Mouse (Mus musculus) layer of hippocampus, postnatal 14 days (tissue): ENCODE measurements around the gene Mbl1. TPM values are rescaled to one million over a fixed set of nuclear protein-coding genes. Genes with fewer than 3 reads are reported as not detected.

Experiments used
- DNase-seq, 2 experiments: peaks; one replicate each; pipeline ENCODE4 v3.0.0; 2021 to 2022; ENCODE audit warnings: low spot score in 2 of 2, mixed read lengths in 1 of 2
- long read RNA-seq, 2 experiments: library from polyadenylated mRNA; stranded (forward); transcript quantifications; one replicate each; pipeline ENCODE4 v2.0.0; 2021
- total RNA-seq, 2 experiments: library from RNA; stranded (reverse); gene quantifications; 2 replicates each; pipeline ENCODE4 v1.2.3; 2021

Gene Mbl1
- total RNA-seq = not detected
- long read RNA-seq, experiment 1 = 0 reads
- long read RNA-seq, experiment 2 = 0 reads

- DNase-seq = no peak
These were observed at the start of gene Mbl1 for GRCm38 (mm10) chr14:41151220-41151898. Mbl1 (plus strand) TSS chr14:41151458.

- no peak for DNase-seq
These were observed 49.0 kb upstream of the Mbl1 start for GRCm38 (mm10) chr14:41102269-41102668.

GRCm38 (mm10) chr14:41104853-41105444 lies 46.3 kb upstream of the Mbl1 start, which contains the start of gene Mat1a:
Mat1a (plus strand) TSS chr14:41105035.
- DNase-seq = no peak

- no peak for DNase-seq
These were observed 40.1 kb upstream of the Mbl1 start for GRCm38 (mm10) chr14:41111031-41111668.

GRCm38 (mm10) chr14:41112944-41113343 lies 38.3 kb upstream of the Mbl1 start:
- no peak for DNase-seq

- no peak for DNase-seq
These were observed 35.0 kb upstream of the Mbl1 start for GRCm38 (mm10) chr14:41116271-41116670.

- no peak for DNase-seq
These were observed 26.6 kb upstream of the Mbl1 start for GRCm38 (mm10) chr14:41124683-41125082.

GRCm38 (mm10) chr14:41127997-41128396 lies 23.3 kb upstream of the Mbl1 start:
- DNase-seq = peak; percentile 37 to 39

- DNase-seq = no peak
These were observed 19.7 kb upstream of the Mbl1 start, which contains the start of gene Sftpa1 for GRCm38 (mm10) chr14:41131540-41131939. Sftpa1 (plus strand) TSS chr14:41131782.

GRCm38 (mm10) chr14:41137006-41137405 lies 14.3 kb upstream of the Mbl1 start:
- no peak for DNase-seq

- DNase-seq = no peak
These were observed 10.6 kb upstream of the Mbl1 start for GRCm38 (mm10) chr14:41140686-41141085.

- DNase-seq = no peak
These were observed 5.2 kb upstream of the Mbl1 start for GRCm38 (mm10) chr14:41146035-41146434.

- no peak for DNase-seq
These were observed 4.3 kb upstream of the Mbl1 start for GRCm38 (mm10) chr14:41146922-41147321.

GRCm38 (mm10) chr14:41147356-41147755 lies 3.9 kb upstream of the Mbl1 start:
- no peak for DNase-seq

- no peak for DNase-seq
These were observed 8.8 kb downstream of the Mbl1 start for GRCm38 (mm10) chr14:41160076-41160475.

- no peak for DNase-seq
These were observed 9.5 kb downstream of the Mbl1 start for GRCm38 (mm10) chr14:41160743-41161142.

GRCm38 (mm10) chr14:41162663-41163062 lies 11.4 kb downstream of the Mbl1 start:
- peak in 1 of 2 experiments; percentile 23 for DNase-seq

GRCm38 (mm10) chr14:41167278-41167677 lies 16.0 kb downstream of the Mbl1 start:
- no peak for DNase-seq

GRCm38 (mm10) chr14:41168567-41168966 lies 17.3 kb downstream of the Mbl1 start:
- no peak for DNase-seq

- no peak for DNase-seq
These were observed 19.3 kb downstream of the Mbl1 start for GRCm38 (mm10) chr14:41170514-41170913.

GRCm38 (mm10) chr14:41174802-41175201 lies 23.5 kb downstream of the Mbl1 start:
- DNase-seq = no peak
